Mouse (Mus musculus) C3H10T1/2 (cell line): ENCODE results near the gene Gna15. TPM values are rescaled to one million over a fixed set of nuclear protein-coding genes. Genes with fewer than 3 reads are reported as not detected.

Experiments used
- polyA plus RNA-seq, 2 experiments: library from polyadenylated mRNA; unstranded; fragments of >200 nt; fragmentation: generic; extraction: Trizol; gene quantifications; one replicate each; pipeline ENCODE4 v1.2.1; 2012; ENCODE audit warnings: missing spikeins in 2 of 2

The Gna15 gene
- polyA plus RNA-seq = under 1 TPM; 0.22 to 0.24 TPM

DNA sequence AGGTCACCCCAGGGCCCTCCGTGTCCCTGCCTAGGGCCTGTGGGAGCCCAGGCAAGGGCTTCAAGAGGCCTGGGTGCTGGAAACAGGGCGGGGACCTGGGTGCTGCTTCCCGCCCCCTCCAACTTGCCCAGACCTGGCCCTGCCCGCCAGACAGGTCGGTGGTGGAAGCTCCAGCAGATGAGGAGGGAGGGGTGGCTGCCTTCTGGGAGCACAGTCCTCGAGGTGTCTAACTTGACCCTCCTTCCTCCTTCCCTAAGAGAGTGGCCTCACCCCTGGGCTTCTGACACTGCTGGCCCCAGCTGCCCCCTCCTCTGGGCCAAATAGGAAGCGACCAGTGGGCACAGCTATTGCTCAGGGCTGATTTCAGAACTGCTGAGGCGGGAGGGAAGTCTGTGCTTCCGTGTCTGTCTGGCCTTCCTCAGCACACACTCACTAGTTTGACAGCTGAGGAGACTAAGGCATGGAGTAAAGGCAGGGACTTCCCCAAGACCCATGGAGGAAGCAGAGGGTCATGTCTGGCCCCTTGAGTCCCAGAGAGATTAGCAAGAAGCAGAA, at the start of gene Gna15:
TSS of gene Gna15 (minus strand) at position 175 of the 555 bp plus-strand sequence.

DNA sequence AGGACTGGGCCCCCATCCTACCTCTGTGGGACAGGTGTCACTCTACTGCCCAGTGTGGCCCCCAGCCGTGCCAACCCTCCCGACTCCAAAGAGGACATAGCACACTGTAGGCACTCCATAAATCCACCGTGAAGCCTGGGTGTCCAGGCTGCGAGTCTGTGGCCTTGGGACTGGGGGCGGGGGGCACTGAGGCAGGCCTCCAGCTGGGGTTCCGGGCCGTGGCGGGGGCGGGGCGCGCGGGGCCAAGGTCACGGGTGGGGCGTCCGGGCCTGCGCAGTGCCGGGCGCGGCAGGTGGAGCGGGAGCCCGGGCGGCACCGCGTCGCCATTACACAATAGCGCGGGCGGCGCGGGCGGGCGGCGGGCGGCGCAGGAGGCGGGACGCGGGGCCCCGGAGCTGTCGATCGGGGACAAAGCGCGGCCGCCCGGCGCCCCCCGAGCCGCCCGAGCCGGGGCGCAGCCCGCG, 35.2 kb upstream of the Gna15 start, which contains the start of gene Aes:
TSS of gene Aes (plus strand) at position 326 of the 464 bp plus-strand sequence.

DNA sequence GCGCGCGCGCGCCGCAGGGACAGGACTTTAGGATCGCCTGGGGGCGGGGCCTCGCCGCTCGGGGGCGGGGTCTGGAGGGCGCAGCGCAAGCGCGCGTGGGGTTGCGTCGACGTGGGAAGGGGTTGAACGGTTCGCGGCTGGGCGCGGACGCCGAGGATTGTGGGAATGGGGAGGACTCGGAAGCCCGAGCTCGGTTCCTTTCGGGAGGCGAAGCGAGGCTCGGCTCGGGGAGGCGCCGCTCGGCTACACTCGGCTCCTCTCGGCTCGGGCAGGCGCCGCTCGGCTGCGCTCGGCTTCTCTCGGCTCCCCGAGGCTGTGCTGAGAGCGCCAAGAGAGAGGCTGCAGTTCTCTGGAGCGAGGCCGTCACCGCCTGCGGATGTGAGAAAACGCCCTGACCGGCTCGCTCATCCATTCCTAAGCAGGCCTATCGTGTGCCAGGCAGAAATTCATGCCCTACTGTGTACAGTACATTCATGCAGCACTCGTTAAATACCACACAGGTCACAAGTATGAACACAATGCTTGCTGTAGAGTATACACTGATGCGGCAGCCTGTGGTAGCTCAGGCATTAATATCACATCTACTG, 21.2 kb upstream of the Gna15 start, which contains the start of gene Gna11:
TSS of gene Gna11 (minus strand) at position 30 of the 587 bp plus-strand sequence.

DNA sequence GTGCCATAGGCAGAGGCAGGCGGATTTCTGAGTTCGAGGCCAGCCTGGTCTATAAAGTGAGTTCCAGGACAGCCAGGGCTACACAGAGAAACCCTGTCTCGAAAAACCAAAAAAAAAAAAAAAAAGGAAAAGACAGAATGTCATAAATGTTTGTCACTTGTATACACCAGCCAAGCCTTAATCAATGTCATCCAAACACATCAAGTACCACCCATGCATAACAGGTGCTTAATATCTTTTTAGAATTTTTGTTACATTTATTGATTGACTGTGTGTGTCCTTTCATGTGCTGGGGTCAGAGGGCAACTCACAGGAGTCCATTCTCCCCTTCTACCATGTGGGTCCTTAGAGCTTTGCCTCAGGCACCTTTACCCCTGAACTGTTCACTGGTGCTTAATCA, 24.0 kb downstream of the Gna15 start, which contains the start of gene S1pr4:
TSS of gene S1pr4 (minus strand) at position 101 of the 400 bp plus-strand sequence.

DNA sequence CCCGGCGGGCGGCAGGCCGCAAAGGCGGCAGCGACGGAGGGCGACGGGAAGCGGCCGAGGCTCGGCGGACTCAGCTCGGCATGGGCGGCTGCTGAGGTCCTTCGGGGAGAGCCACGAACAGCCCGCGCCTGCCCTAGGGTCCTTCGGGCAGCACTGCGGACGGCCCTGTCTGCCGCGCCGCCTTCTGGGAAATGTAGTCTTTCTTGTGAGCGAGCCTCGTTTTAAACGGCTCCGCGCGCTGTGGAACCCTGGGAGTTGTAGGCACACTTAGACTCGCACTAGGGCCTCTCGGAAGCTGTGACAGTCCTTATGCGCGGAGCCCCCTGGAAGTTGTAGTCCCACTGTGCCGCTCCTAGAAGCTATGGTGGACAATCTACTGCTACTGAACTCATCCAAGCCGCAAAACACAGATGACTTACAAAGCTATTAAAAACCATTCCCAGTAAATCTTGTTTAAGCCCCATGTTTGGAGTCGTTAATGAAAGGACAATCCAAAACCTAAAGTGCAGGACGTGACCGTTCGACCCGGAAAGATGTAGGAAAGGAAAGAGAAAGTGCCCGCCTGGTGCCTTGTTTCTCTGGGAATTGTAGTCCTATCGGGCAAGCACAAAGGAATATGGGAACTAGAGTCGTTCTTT, 27.6 kb downstream of the Gna15 start, which contains the start of gene Ncln:
TSS of gene Ncln (minus strand) at position 129 of the 638 bp plus-strand sequence.

DNA sequence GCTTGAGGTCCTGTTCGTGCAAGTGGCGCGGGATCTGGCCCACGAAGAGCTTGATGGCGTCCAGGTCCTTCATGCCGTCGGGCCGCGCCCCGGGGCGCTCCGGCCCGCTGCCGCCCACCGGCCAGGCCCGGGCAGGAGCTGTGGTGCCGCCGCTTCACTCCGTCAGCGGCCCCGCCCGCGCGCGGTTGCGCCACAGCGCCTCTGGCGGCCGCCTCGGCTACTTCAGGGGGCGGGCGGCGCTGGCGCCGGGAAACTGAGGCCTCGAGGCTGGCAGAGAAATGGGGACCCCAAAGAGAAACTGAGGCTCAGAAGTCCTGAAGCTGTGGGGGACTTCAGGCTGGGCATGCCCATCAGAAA, 41.5 kb downstream of the Gna15 start, which contains the start of gene Celf5:
TSS of gene Celf5 (minus strand) at position 177 of the 357 bp plus-strand sequence.

DNA sequence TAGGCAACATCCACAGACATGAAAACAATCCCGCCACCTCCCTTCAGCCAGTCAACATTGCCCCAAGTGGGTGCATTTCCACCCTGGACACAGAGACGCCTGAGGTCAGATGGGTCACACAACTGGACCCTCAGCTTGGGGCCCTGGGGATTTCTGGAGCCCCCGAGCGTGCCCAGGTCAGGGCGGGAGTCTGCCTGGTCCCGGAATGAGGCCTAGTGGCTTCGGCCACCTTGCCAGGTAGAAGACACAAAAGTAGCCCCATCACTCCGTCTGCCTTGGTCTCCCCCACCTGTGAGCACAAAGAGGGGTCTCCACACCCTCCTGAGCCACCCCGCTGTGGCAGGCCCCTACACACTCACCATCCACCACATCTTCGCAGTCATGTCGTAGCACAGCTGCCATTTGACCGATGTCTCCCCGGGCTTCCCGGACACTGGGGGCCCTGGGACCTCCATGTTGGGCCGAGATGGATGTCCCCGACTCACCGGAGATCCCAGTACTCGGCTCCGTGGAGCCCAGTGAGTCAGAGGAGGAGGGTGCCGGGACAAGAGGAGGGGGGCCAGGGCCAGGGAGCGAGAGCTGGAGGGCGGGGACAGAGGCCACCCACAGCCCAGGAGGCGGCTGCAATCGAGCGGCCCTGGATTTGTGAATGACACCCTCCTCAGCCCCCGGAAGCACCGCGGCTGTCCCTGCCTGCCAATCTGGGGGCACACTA, 68.7 kb downstream of the Gna15 start, which contains the start of gene Nfic:
TSS of gene Nfic (minus strand) at position 455 of the 715 bp plus-strand sequence.

Other genes with a start within 250 kb of the Gna15 start
- under 1 TPM in 1 of 2 experiments, not detected in 1; 0.02 TPM for gene Tjp3, start 232.6 kb downstream of the Gna15 start, polyA plus RNA-seq
- gene Pip5k1c, start 231.3 kb downstream of the Gna15 start, polyA plus RNA-seq = 10 to 100 TPM; 23.9 to 61.5 TPM
- gene Cactin, start 203.1 kb downstream of the Gna15 start, polyA plus RNA-seq = 10 to 100 TPM; 27.2 to 37.4 TPM
- gene Tbxa2r, start 195.5 kb downstream of the Gna15 start, polyA plus RNA-seq = 1 to 10 TPM in 1 of 2 experiments, under 1 TPM in 1; 0.02 to 2.0 TPM
- 1 to 10 TPM in 1 of 2 experiments, under 1 TPM in 1; 0.42 to 1.2 TPM for gene Gipc3, start 181.0 kb downstream of the Gna15 start, polyA plus RNA-seq
- 100 to 1,000 TPM; 102 to 104 TPM for gene Hmg20b, start 173.7 kb downstream of the Gna15 start, polyA plus RNA-seq
- 10 to 100 TPM in 1 of 2 experiments, 1 to 10 TPM in 1; 4.0 to 13.8 TPM for gene Mfsd12, start 166.7 kb downstream of the Gna15 start, polyA plus RNA-seq
- gene 4930404N11Rik, start 158.4 kb downstream of the Gna15 start, polyA plus RNA-seq = 1 to 10 TPM in 1 of 2 experiments, under 1 TPM in 1; 0.27 to 2.1 TPM
- 10 to 100 TPM; 57.6 to 80.9 TPM for gene Fzr1, start 145.7 kb downstream of the Gna15 start, polyA plus RNA-seq
- gene Dohh, start 139.8 kb downstream of the Gna15 start, polyA plus RNA-seq = 100 to 1,000 TPM in 1 of 2 experiments, 10 to 100 TPM in 1; 82.6 to 184 TPM
- gene Gm48551, start 139.8 kb downstream of the Gna15 start, polyA plus RNA-seq = 1 to 10 TPM in 1 of 2 experiments, under 1 TPM in 1; 0.55 to 3.2 TPM
- 1 to 10 TPM in 1 of 2 experiments, not detected in 1; 1.8 TPM for gene Gm48552, start 135.2 kb downstream of the Gna15 start, polyA plus RNA-seq
- 1 to 10 TPM in 1 of 2 experiments, under 1 TPM in 1; 0.94 to 1.3 TPM for gene Smim24, start 131.2 kb downstream of the Gna15 start, polyA plus RNA-seq
- 100 to 1,000 TPM; 130 to 180 TPM for gene Nfic, start 68.6 kb downstream of the Gna15 start, polyA plus RNA-seq
- 1 to 10 TPM; 1.9 to 5.7 TPM for gene Celf5, start 41.5 kb downstream of the Gna15 start, polyA plus RNA-seq
- 100 to 1,000 TPM; 108 to 149 TPM for gene Ncln, start 27.8 kb downstream of the Gna15 start, polyA plus RNA-seq
- under 1 TPM in 1 of 2 experiments, not detected in 1; 0.02 TPM for gene S1pr4, start 24.1 kb downstream of the Gna15 start, polyA plus RNA-seq
- gene Gna11, start 21.0 kb upstream of the Gna15 start, polyA plus RNA-seq = 100 to 1,000 TPM; 106 to 118 TPM
- 1,000 to 10,000 TPM; 1,359 to 1,572 TPM for gene Aes, start 35.3 kb upstream of the Gna15 start, polyA plus RNA-seq
- gene Tle2, start 50.3 kb upstream of the Gna15 start, polyA plus RNA-seq = 100 to 1,000 TPM in 1 of 2 experiments, 1 to 10 TPM in 1; 6.0 to 202 TPM
- gene Tle6, start 76.8 kb upstream of the Gna15 start, polyA plus RNA-seq = 10 to 100 TPM; 22.0 to 71.5 TPM
- 1 to 10 TPM in 1 of 2 experiments, under 1 TPM in 1; 0.25 to 1.0 TPM for gene BC025920, start 82.0 kb upstream of the Gna15 start, polyA plus RNA-seq
- 10 to 100 TPM; 13.1 to 36.0 TPM for gene Sirt6, start 103.6 kb upstream of the Gna15 start, polyA plus RNA-seq
- gene Ankrd24, start 104.3 kb upstream of the Gna15 start, polyA plus RNA-seq = 10 to 100 TPM in 1 of 2 experiments, 1 to 10 TPM in 1; 4.7 to 18.1 TPM
- under 1 TPM; 0.04 to 0.45 TPM for gene Gm10778, start 124.8 kb upstream of the Gna15 start, polyA plus RNA-seq
- gene Zfp433, start 180.6 kb upstream of the Gna15 start, polyA plus RNA-seq = 1 to 10 TPM in 1 of 2 experiments, under 1 TPM in 1; 0.08 to 1.1 TPM
- gene Gm3055, start 246.9 kb upstream of the Gna15 start, polyA plus RNA-seq = under 1 TPM in 1 of 2 experiments, not detected in 1; 0.60 TPM